Mouse (Mus musculus) bone marrow macrophage, adult 2 months (primary cell): ENCODE results near the gene Naip1.

Experiments used
- CTCF ChIP-seq: IDR thresholded peaks from 2 replicates; pipeline ENCODE4 v1.5.1; 2012; ENCODE audit warnings: low read depth, mild to moderate bottlenecking, low read length, moderate library complexity
- POLR2A ChIP-seq: IDR thresholded peaks from 2 replicates; pipeline ENCODE4 v1.6.1; 2012; ENCODE audit warnings: mild to moderate bottlenecking, low read depth, low read length, borderline replicate concordance

DNA sequence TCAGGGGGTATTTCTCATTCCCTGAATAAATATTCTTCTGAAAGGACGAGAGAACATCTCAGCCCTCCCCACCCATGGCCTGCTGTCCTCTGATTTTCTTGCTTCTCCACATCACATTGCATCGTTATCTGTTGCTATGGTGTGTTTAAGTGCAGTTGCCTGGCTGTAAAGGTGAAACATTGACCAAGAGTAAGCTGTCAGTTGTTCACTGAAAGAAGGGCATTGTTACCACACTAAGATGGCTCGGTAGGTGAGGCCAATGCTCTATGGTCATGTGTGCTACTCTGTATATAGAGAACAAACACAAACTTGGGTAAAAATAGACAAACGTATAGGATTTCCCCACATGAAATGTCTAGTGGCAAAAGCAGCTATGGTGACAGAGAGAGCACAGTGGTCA, 42.8 kb downstream of the Naip1 start:
- no peak for TF ChIP-seq POLR2A
- TF ChIP-seq CTCF = no peak
